Mouse (Mus musculus) midbrain, postnatal 0 days (tissue): ENCODE results near the gene Slc5a6. TPM values are rescaled to one million over a fixed set of nuclear protein-coding genes. Genes with fewer than 3 reads are reported as not detected.

Experiments
- ATAC-seq: fragments of 200-750 bp; cut with Nextera tagmentation; 2 replicates; pipeline ENCODE4 v1.8.0; 2017; ENCODE audit warnings: moderate number of reproducible peaks, mild to moderate bottlenecking, moderate TSS enrichment, moderate library complexity; ENCODE audit not compliant: low FRiP score
- DNase-seq: peaks from one replicate; pipeline ENCODE4 v3.0.0-alpha.2; 2015; ENCODE audit warnings: low spot score
- H3K27ac ChIP-seq: fragments of 300-500 bp; sonication (generic); 2 replicates; pipeline ENCODE4 v1.5.1; 2014; ENCODE audit warnings: low read depth, mild to moderate bottlenecking, low read length, mixed read lengths
- H3K27me3 ChIP-seq: fragments of 300-500 bp; sonication (generic); 2 replicates; pipeline ENCODE4 v1.6.1; 2014; ENCODE audit warnings: low read length, control low read depth, mixed read lengths; ENCODE audit not compliant: insufficient read depth
- H3K36me3 ChIP-seq: fragments of 300-500 bp; sonication (generic); 2 replicates; pipeline ENCODE4 v1.6.1; 2014; ENCODE audit warnings: low read length, control low read depth, mixed read lengths; ENCODE audit not compliant: insufficient read depth
- H3K4me1 ChIP-seq: fragments of 300-500 bp; sonication (generic); 2 replicates; pipeline ENCODE4 v1.6.1; 2014; ENCODE audit warnings: mild to moderate bottlenecking, control low read depth, antibody characterized with exemption, low read length, mixed read lengths; ENCODE audit not compliant: insufficient read depth
- H3K4me2 ChIP-seq: fragments of 300-500 bp; sonication (generic); 2 replicates; pipeline ENCODE4 v1.6.1; 2014; ENCODE audit warnings: low read depth, mild to moderate bottlenecking, low read length, mixed read lengths; ENCODE audit not compliant: poor library complexity, severe bottlenecking
- H3K4me3 ChIP-seq: fragments of 300-500 bp; sonication (generic); 2 replicates; pipeline ENCODE4 v1.5.1; 2014; ENCODE audit warnings: low read depth, mild to moderate bottlenecking, low read length, moderate library complexity
- H3K9ac ChIP-seq: fragments of 300-500 bp; sonication (generic); replicated peaks from 2 replicates; pipeline ENCODE4 v1.6.1; 2014; ENCODE audit warnings: mild to moderate bottlenecking, low read length, moderate library complexity, mixed read lengths; ENCODE audit not compliant: poor library complexity, severe bottlenecking
- H3K9me3 ChIP-seq: fragments of 300-500 bp; sonication (generic); 2 replicates; pipeline ENCODE4 v1.6.1; 2016; ENCODE audit warnings: low read length, control low read depth
- CTCF ChIP-seq: IDR thresholded peaks from 2 replicates; pipeline ENCODE4 v1.5.1; 2016; ENCODE audit warnings: antibody characterized with exemption, mild to moderate bottlenecking
- WGBS: fragments of 180-500 bp; shearing (Covaris S2); extraction: QIAGEN DNeasy Blood & Tissue Kit; methylation state at CpG from one replicate; pipeline ENCODE4 v1.1.7; 2014; 5-methylcytosine and 5-hydroxymethylcytosine counted together
- polyA plus RNA-seq: library from polyadenylated mRNA; unstranded; fragments of >200 nt; fragmentation: Nextera tagmentation; extraction: Ambion mirVana; gene quantifications from 2 replicates; pipeline ENCODE4 v1.2.1, GENCODE M21; 2015
- total RNA-seq: library from RNA; depleted of rRNA; stranded (reverse); fragments of >200 nt; gene quantifications from 2 replicates; pipeline ENCODE4 v1.2.3, GENCODE M21; 2014

Slc5a6 gene
- total and polyA plus RNA-seq, 2 experiments from 2014 or later, result 32.3 to 44.9 TPM

GRCm38 (mm10) chr5:31093151-31094041, 44.7 kb upstream of the Slc5a6 start:
- 0% methylated on average over 43 of the region's 54 CpGs for whole genome bisulfite sequencing

GRCm38 (mm10) chr5:31092231-31092975, 43.7 kb upstream of the Slc5a6 start:
- Histone ChIP-seq H3K4me3 (peak overlapping the region; percentile 43), H3K36me3 (no peaks in the 10 kb centered on the region), H3K4me2 (peak overlapping the region; percentile 63), H3K9me3 (no peaks in the 10 kb centered on the region), H3K27me3 (peaks cover 54% of the 10 kb centered on the region), H3K9ac (peak overlapping the region; percentile 62), H3K27ac (no peak overlapping the region), H3K4me1 (peaks cover 4% of the 10 kb centered on the region; the same call in 1 of the 2 replicates)
- 4% methylated on average over 29 of the region's 53 CpGs for WGBS
- ATAC-seq, result no peak
- no peak for DNase-seq
- TF ChIP-seq CTCF, result no peak

More at GRCm38 (mm10) chr5:31093151-31094041, 44.7 kb upstream of the Slc5a6 start:
- peak overlapping the region; percentile 43 for H3K4me3 ChIP-seq
- no peaks in the 10 kb centered on the region for H3K9me3 ChIP-seq
- no peak for TF ChIP-seq CTCF
- H3K4me1 ChIP-seq, result peaks cover 4% of the 10 kb centered on the region; the same call in 1 of the 2 replicates
- H3K4me2 ChIP-seq, result peak overlapping the region; percentile 63
- ATAC-seq (peak; percentile 50), DNase-seq (peak; percentile 45)
- no peaks in the 10 kb centered on the region for H3K36me3 ChIP-seq
- H3K9ac ChIP-seq, result peak overlapping the region; percentile 62
- H3K27ac ChIP-seq, result no peak overlapping the region
- H3K27me3 ChIP-seq, result peaks cover 60% of the 10 kb centered on the region

- no peak overlapping the region for H3K27ac ChIP-seq
- no peak overlapping the region for H3K9ac ChIP-seq
- TF ChIP-seq CTCF, result no peak
- peaks cover 14% of the 10 kb centered on the region for H3K27me3 ChIP-seq
- ATAC-seq, result no peak
- WGBS, result 64% methylated on average over 2 of the region's 2 CpGs
- no peaks in the 10 kb centered on the region for H3K9me3 ChIP-seq
- H3K36me3 ChIP-seq, result no peaks in the 10 kb centered on the region
- no peak overlapping the region for H3K4me3 ChIP-seq
- DNase-seq, result no peak
- H3K4me1 ChIP-seq, result no peaks in the 10 kb centered on the region
- H3K4me2 ChIP-seq, result no peak overlapping the region
These were observed 38.4 kb upstream of the Slc5a6 start for GRCm38 (mm10) chr5:31087131-31087530.

GRCm38 (mm10) chr5:31086606-31087005, 37.9 kb upstream of the Slc5a6 start:
- H3K4me1 ChIP-seq, result no peaks in the 10 kb centered on the region
- H3K4me3 ChIP-seq, result no peak overlapping the region
- peaks cover 10% of the 10 kb centered on the region for H3K27me3 ChIP-seq
- no peaks in the 10 kb centered on the region for H3K9me3 ChIP-seq
- H3K27ac ChIP-seq, result no peak overlapping the region
- ATAC-seq, result no peak
- H3K36me3 ChIP-seq, result no peaks in the 10 kb centered on the region
- no peak overlapping the region for H3K4me2 ChIP-seq
- WGBS, result 28% methylated on average over 7 of the region's 7 CpGs
- peak; percentile 23 for TF ChIP-seq CTCF
- H3K9ac ChIP-seq, result no peak overlapping the region
- DNase-seq, result no peak

GRCm38 (mm10) chr5:31083949-31084348, 35.2 kb upstream of the Slc5a6 start:
- no peaks in the 10 kb centered on the region for H3K36me3 ChIP-seq

More at GRCm38 (mm10) chr5:31083949-31084348, 35.2 kb upstream of the Slc5a6 start:
- no peak for TF ChIP-seq CTCF
- Histone ChIP-seq H3K4me2 (no peak overlapping the region), H3K4me1 (no peaks in the 10 kb centered on the region), H3K27me3 (no peaks in the 10 kb centered on the region), H3K9ac (no peak overlapping the region), H3K27ac (no peak overlapping the region), H3K4me3 (no peak overlapping the region), H3K9me3 (no peaks in the 10 kb centered on the region)
- ATAC-seq (0 out of 2 replicates have a peak, but pooled peaks have one; percentile 11), DNase-seq (no peak)
- WGBS, result 8% methylated on average over 8 of the region's 8 CpGs
